Mouse (Mus musculus): Measurements from ENCODE around the gene Nkapd1. TPM values are rescaled to one million over a fixed set of nuclear protein-coding genes. Genes with fewer than 3 reads are reported as not detected.
"Not testable (repeated sequence)": the region's sequence is repeated elsewhere in the genome, so short reads cannot be mapped to it uniquely, and the experiment has no call there.

Nkapd1 gene
- polyA plus RNA-seq, 1 experiment from 2014 or later = 25.7 TPM

DNA sequence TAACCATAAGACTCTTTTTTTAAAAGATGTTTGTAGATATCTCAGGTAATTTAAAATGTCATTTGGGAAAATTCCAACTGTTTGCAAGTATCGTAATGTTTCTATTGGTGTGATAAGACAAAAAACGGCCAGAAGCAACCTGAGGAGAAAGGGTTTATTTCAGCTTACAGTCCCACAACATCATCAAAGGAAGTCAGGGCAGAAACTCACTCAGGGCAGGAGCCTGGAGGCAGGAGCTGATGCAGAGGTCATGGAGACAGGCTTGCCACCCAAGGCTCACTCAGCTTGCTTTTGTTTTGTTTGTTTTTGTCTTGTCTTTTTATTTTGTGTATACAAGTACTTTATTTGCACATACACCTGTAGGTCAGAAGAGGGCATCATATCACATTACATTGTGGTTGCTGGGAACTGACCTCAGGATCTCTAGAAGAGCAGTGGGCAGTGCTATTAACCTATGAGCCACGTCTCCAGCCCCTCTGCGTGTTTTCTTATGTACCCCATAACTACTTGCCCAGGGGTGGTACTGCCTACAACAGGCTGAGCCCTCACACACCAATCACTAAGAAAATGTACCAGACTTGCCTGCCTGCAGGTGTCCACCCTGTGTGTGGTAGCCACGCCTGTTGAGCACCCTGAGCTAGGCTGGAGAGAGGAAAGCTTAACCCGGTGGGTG lies 14.9 kb upstream of the Nkapd1 start:
- Histone ChIP-seq H3K4me1 (replicated peaks) (no peaks in the 10 kb centered on the region), H3K27me3 (no peaks in the 10 kb centered on the region), H3K9ac (no peak overlapping the region), H3K27ac (replicated peaks) (no peak overlapping the region), H3K4me3 (no peak overlapping the region), H3K9me3 (no peaks in the 10 kb centered on the region), H3K4me2 (no peak overlapping the region), H3K36me3 (peaks cover 46% of the 10 kb centered on the region)
- ATAC-seq (ENCODE audit: low read depth) = no peak
- 90% methylated on average over 6 of the region's 6 CpGs for WGBS

DNA sequence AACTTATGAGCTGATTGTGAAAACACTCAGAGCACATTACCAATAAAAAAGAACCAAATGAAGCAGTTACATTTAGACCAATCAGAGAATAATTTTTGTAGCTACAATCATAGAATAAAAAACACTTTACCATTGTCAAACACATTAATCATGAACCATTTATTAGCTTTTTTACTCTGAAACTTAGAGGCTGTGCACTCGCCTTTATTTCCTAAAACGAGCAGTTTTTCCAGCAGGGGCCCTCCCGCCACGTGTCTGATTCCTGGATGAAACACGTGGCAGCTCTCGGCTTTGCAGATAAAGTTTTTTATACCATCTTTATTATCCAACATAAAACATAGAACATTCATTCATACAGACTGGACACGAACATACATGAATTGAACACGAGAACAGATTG lies 13.6 kb upstream of the Nkapd1 start:
- H3K4me1 ChIP-seq (replicated peaks); ATAC-seq (ENCODE audit: low read depth); H3K4me2 ChIP-seq; H3K9ac ChIP-seq; H3K9me3 ChIP-seq; H3K4me3 ChIP-seq; H3K27ac ChIP-seq (replicated peaks); H3K27me3 ChIP-seq: not testable (repeated sequence)
- 96% methylated on average over 6 of the region's 8 CpGs for WGBS
- H3K36me3 ChIP-seq = peaks cover 34% of the 10 kb centered on the region

DNA sequence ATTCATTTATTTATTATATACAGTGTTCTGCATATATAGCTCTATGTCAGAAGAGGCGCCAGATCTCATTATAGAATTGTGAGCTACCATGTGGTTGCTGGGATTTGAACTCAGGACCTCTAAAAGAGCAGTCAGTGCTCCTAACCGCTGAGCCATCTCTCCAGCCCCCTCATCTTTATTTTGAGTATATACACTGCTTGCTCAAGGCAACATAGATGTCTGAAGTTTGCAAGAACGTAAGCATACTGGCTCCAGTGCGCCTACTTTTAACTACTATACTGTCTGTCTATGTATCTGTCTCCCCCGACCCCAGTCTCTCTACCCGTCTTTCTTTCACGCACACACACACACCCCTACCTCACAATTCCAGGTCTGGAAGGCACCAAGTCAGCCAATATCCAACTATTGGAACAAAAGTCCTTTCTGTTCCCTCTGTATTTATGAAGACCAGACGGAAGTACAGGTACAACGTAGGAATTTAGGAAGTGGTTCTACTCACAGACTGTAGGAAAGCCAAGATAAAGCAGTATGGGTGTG lies 598 bp upstream of the Nkapd1 start:
- Histone ChIP-seq H3K27ac (replicated peaks) (no peak overlapping the region), H3K9me3 (no peaks in the 10 kb centered on the region), H3K4me3 (peak overlapping the region; percentile 100), H3K27me3 (no peaks in the 10 kb centered on the region), H3K4me2 (peak overlapping the region; percentile 85), H3K9ac (peak overlapping the region; percentile 96), H3K4me1 (replicated peaks) (peaks cover 28% of the 10 kb centered on the region), H3K36me3 (peaks cover 22% of the 10 kb centered on the region)
- WGBS = 65% methylated on average over 9 of the region's 9 CpGs
- no peak for ATAC-seq (ENCODE audit: low read depth)

DNA sequence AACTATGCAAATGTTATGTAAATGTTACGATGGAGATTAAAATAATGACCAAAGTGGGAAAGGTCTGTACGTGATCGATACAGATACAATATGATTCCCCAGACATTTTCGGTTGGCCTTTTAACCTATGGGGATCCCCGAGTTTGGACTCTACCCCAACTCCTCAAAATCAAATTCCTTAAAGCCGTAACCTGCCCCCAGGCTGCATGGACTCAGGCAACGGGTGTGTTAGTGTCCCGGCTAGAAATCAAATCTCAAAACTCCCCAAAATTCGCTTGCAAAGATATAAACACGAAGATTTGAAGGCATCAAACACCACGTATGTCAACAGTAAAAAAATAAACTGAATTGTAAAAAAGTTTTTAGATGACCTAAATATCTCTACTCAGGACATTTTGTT lies 1.1 kb downstream of the Nkapd1 start:
- no peaks in the 10 kb centered on the region for H3K27me3 ChIP-seq
- H3K9me3 ChIP-seq = no peaks in the 10 kb centered on the region
- H3K36me3 ChIP-seq = peaks cover 38% of the 10 kb centered on the region
- H3K27ac ChIP-seq (replicated peaks) = peak overlapping the region; percentile 97; the same call in 1 of the 2 replicates
- 40% methylated on average over 11 of the region's 11 CpGs for WGBS
- peak overlapping the region; percentile 100 for H3K4me3 ChIP-seq
- peaks cover 28% of the 10 kb centered on the region for H3K4me1 ChIP-seq (replicated peaks)
- no peak for ATAC-seq (ENCODE audit: low read depth)
- H3K9ac ChIP-seq = peak overlapping the region; percentile 96
- peak overlapping the region; percentile 85 for H3K4me2 ChIP-seq

DNA sequence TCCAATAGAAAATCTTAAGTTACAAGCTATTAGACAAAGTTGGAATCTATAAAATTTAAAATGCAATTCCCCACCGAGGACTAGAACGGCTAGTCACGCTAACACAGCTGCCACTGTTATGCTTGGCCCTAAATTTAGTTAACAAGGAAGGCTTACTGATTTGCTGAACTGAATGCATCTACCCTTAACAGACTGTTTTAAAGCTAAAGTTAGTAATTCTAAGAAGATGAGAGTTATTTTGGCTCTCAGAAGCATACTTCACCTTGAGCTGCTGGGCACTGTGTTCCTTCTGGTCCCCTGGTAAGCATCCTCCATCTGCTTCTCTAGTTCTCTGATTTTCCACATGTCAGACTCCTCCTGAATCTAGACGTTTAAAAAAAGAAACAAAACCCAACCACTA lies 5.1 kb downstream of the Nkapd1 start:
- Histone ChIP-seq H3K9me3 (no peaks in the 10 kb centered on the region), H3K9ac (no peak overlapping the region), H3K4me1 (replicated peaks) (peaks cover 24% of the 10 kb centered on the region), H3K27ac (replicated peaks) (no peak overlapping the region), H3K36me3 (peaks cover 76% of the 10 kb centered on the region), H3K4me2 (no peak overlapping the region), H3K4me3 (no peak overlapping the region), H3K27me3 (no peaks in the 10 kb centered on the region)
- no peak for ATAC-seq (ENCODE audit: low read depth)
- WGBS = 83% methylated on average over 4 of the region's 4 CpGs

- H3K4me3 ChIP-seq = peak overlapping the region; percentile 88
- ATAC-seq (ENCODE audit: low read depth) = no peak; the same call in 1 of the 2 replicates
- H3K36me3 ChIP-seq = peaks cover 43% of the 10 kb centered on the region
- H3K27me3 ChIP-seq = no peaks in the 10 kb centered on the region
- peak overlapping the region; percentile 94 for H3K4me2 ChIP-seq
- peak overlapping the region; percentile 93 for H3K27ac ChIP-seq (replicated peaks)
- 3% methylated on average over 6 of the region's 6 CpGs for WGBS
- peak overlapping the region; percentile 93 for H3K9ac ChIP-seq
- H3K9me3 ChIP-seq = no peaks in the 10 kb centered on the region
- peaks cover 32% of the 10 kb centered on the region for H3K4me1 ChIP-seq (replicated peaks)
These were observed 12.9 kb downstream of the Nkapd1 start for GRCm38 (mm10) chr9:50604338-50604737.

- H3K27me3 ChIP-seq = no peaks in the 10 kb centered on the region
- H3K4me2 ChIP-seq = peak overlapping the region; percentile 94
- peak; percentile 90 for ATAC-seq (ENCODE audit: low read depth)
- peaks cover 44% of the 10 kb centered on the region for H3K36me3 ChIP-seq
- H3K9ac ChIP-seq = peak overlapping the region; percentile 93
- H3K4me3 ChIP-seq = peak overlapping the region; percentile 88
- H3K4me1 ChIP-seq (replicated peaks) = peaks cover 32% of the 10 kb centered on the region
- no peaks in the 10 kb centered on the region for H3K9me3 ChIP-seq
- peak overlapping the region; percentile 93 for H3K27ac ChIP-seq (replicated peaks)
- under 1% methylated on average over 24 of the region's 24 CpGs for WGBS
These were observed 13.3 kb downstream of the Nkapd1 start for GRCm38 (mm10) chr9:50603998-50604324.

GRCm38 (mm10) chr9:50603189-50603997 lies 13.9 kb downstream of the Nkapd1 start, which contains the start of the genes Sdhd and Timm8b:
TSS of gene Sdhd (minus strand) at chr9:50603812.
TSS of gene Timm8b (plus strand) at chr9:50603910.
- Histone ChIP-seq H3K36me3 (peaks cover 44% of the 10 kb centered on the region), H3K27me3 (no peaks in the 10 kb centered on the region), H3K4me3 (peak within 1 kb of the TSS; percentile 88), H3K4me1 (replicated peaks) (peaks cover 32% of the 10 kb centered on the region), H3K9ac (peak within 1 kb of the TSS; percentile 93), H3K4me2 (peak within 1 kb of the TSS; percentile 94), H3K9me3 (no peaks in the 10 kb centered on the region), H3K27ac (replicated peaks) (peak within 1 kb of the TSS; percentile 93)
- peak; percentile 97 for ATAC-seq (ENCODE audit: low read depth)
- under 1% methylated on average over 48 of the region's 48 CpGs for WGBS

DNA sequence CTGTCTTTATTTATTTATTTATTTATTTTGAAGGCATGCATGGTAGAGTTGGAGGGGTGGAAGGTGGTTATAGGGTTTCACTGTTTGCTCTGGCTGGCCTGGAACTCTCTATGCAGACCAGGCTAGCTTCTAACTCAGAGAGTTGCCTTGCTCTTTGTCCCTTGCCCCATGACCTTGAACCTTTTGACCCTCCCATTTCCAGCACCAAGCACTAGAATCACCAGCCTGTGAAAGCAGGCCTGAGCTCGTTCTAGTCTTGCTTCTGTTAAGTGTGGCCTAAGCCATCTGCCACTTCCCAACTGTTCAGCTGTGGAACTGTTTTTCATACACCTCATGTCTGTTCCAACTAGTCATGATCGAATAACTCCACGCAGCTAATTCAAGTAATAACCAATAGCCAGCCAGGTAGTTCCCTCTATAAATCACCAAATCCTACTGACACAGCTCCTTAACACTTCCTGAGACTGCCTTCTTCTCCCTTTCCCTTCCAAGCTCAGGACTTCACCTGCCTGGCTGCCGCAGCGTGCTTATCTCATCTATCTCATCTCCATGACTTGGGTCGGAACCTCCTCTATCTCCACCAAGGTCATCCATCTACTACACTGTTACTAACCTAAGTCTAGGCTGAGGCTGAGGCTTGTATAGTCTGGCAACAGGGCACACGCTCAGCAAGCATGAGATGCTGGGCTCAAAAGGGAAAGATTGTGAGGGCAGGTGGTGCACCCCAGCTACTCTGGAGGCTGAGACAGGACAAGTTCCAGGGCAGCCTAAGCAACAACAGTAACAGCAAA lies 15.0 kb downstream of the Nkapd1 start:
- peak overlapping the region; percentile 94 for H3K4me2 ChIP-seq
- peak overlapping the region; percentile 93 for H3K9ac ChIP-seq
- peaks cover 44% of the 10 kb centered on the region for H3K36me3 ChIP-seq
- ATAC-seq (ENCODE audit: low read depth) = no peak
- no peaks in the 10 kb centered on the region for H3K9me3 ChIP-seq
- 88% methylated on average over 7 of the region's 7 CpGs for WGBS
- H3K4me1 ChIP-seq (replicated peaks) = peaks cover 32% of the 10 kb centered on the region
- H3K4me3 ChIP-seq = peak overlapping the region; percentile 88
- no peak overlapping the region for H3K27ac ChIP-seq (replicated peaks)
- no peaks in the 10 kb centered on the region for H3K27me3 ChIP-seq

- Histone ChIP-seq H3K9me3 (no peaks in the 10 kb centered on the region), H3K9ac (no peak overlapping the region), H3K36me3 (peaks cover 45% of the 10 kb centered on the region), H3K27me3 (no peaks in the 10 kb centered on the region), H3K4me2 (0 out of 2 replicates have a peak overlapping the region, but pooled peaks have one; percentile 94), H3K27ac (replicated peaks) (no peak overlapping the region), H3K4me1 (replicated peaks) (peaks cover 32% of the 10 kb centered on the region), H3K4me3 (no peak overlapping the region)
- ATAC-seq (ENCODE audit: low read depth) = no peak
- 82% methylated on average over 6 of the region's 6 CpGs for WGBS
These were observed 15.7 kb downstream of the Nkapd1 start for GRCm38 (mm10) chr9:50601536-50601935.

- no peak for ATAC-seq (ENCODE audit: low read depth)
- WGBS = 93% methylated on average over 8 of the region's 8 CpGs
- no peak overlapping the region for H3K9ac ChIP-seq
- H3K36me3 ChIP-seq = peaks cover 58% of the 10 kb centered on the region
- no peak overlapping the region for H3K4me3 ChIP-seq
- H3K27ac ChIP-seq (replicated peaks) = no peak overlapping the region
- H3K4me1 ChIP-seq (replicated peaks) = peaks cover 10% of the 10 kb centered on the region
- H3K4me2 ChIP-seq = no peak overlapping the region
- H3K27me3 ChIP-seq = no peaks in the 10 kb centered on the region
- H3K9me3 ChIP-seq = no peaks in the 10 kb centered on the region
These were observed 20.3 kb downstream of the Nkapd1 start for GRCm38 (mm10) chr9:50596973-50597372.

All from neural tube, embryonic 13.5 days (tissue).